Mouse (Mus musculus) thymus, adult 2 months (tissue): ENCODE measurements around the gene Phactr1.

ENCODE experiments used
- CTCF ChIP-seq: fragments of 200-500 bp; IDR thresholded peaks from 2 replicates; pipeline ENCODE4 v1.5.1; 2012; ENCODE audit warnings: mild to moderate bottlenecking, control low read depth, low read length, moderate library complexity, borderline replicate concordance; ENCODE audit not compliant: control insufficient read depth, poor library complexity, insufficient read depth; ENCODE audit errors: extremely low read depth
- POLR2A ChIP-seq: fragments of 200-500 bp; IDR thresholded peaks from 2 replicates; pipeline ENCODE4 v1.6.1; 2012; ENCODE audit warnings: mild to moderate bottlenecking, low read length, control low read depth, moderate library complexity; ENCODE audit not compliant: control insufficient read depth, poor library complexity, insufficient read depth; ENCODE audit errors: extremely low read depth

DNA sequence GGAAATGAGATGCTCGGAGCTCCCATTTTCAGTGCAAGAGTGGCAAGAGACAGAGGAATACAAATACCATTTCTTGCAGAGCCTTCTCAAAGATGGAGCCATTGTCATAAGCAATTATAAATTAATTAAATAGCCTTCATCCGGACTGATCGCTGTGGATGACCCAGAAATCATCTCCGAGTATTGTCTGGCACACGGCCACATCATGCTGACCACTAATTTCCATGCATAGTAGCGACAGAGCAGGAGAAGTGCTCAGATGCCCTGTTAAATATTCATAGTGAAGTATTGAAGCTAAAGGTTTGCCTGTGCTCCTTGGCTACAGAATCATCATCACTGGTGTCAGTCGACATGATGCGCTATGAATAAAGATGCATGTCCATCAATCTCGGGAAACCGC is 213.6 kb downstream of the Phactr1 start:
- TF ChIP-seq CTCF (no peak), POLR2A (no peak)
